Mouse (Mus musculus) G1E (cell line): ENCODE measurements at regions not wholly inside any gene's neighbourhood (a gene's known extent, or its start where the extent isn't known, plus 50 kb on each side); places are given as distances from the start of the nearest gene placed in this dataset.

ENCODE experiments used
- ATAC-seq: 2 replicates; pipeline ENCODE4 v1.8.0; 2016; ENCODE audit warnings: mild to moderate bottlenecking; ENCODE audit not compliant: insufficient number of reproducible peaks, poor library complexity, low FRiP score, severe bottlenecking; ENCODE audit errors: extremely low read depth
- DNase-seq: peaks from one replicate; pipeline ENCODE4 v3.0.0; 2012; ENCODE audit warnings: low spot score
- H3K27me3 ChIP-seq: 2 replicates; pipeline ENCODE4 v1.6.1; 2012; ENCODE audit warnings: mild to moderate bottlenecking, low read length, inconsistent platforms; ENCODE audit not compliant: insufficient read depth
- H3K36me3 ChIP-seq: replicated peaks from 2 replicates; pipeline ENCODE3; 2012; ENCODE audit warnings: mild to moderate bottlenecking, inconsistent platforms
- H3K4me1 ChIP-seq: 2 replicates; pipeline ENCODE4 v1.6.1; 2012; ENCODE audit warnings: low read depth, low read length, inconsistent platforms, mixed read lengths; ENCODE audit not compliant: insufficient read depth
- H3K4me3 ChIP-seq: 2 replicates; pipeline ENCODE4 v1.5.1; 2012; ENCODE audit warnings: low read depth, mild to moderate bottlenecking, inconsistent platforms, low read length, moderate library complexity, mixed read lengths
- H3K9me3 ChIP-seq: replicated peaks from 2 replicates; pipeline ENCODE4 v1.6.1; 2012; ENCODE audit warnings: inconsistent platforms
- CTCF ChIP-seq: IDR thresholded peaks from 2 replicates; pipeline ENCODE4 v1.5.1; 2012; ENCODE audit warnings: low read depth, low read length, inconsistent platforms, mixed read lengths
- GATA1 ChIP-seq: IDR thresholded peaks from 2 replicates; pipeline ENCODE4 v1.6.1; 2012; ENCODE audit warnings: borderline replicate concordance, low read length, inconsistent platforms, mixed read lengths
- GATA2 ChIP-seq: IDR thresholded peaks from 2 replicates; pipeline ENCODE4 v1.6.1; 2012; ENCODE audit warnings: low read depth, low read length, inconsistent platforms, borderline replicate concordance
- POLR2AphosphoS5 ChIP-seq: IDR thresholded peaks from 2 replicates; pipeline ENCODE4 v1.6.1; 2012; ENCODE audit warnings: low read depth, low read length, inconsistent platforms; ENCODE audit not compliant: insufficient replicate concordance
- TAL1 ChIP-seq: conservative IDR thresholded peaks from 2 replicates; pipeline ENCODE4 v1.6.1; 2012; ENCODE audit warnings: low read depth, low read length, inconsistent platforms, mixed read lengths

DNA sequence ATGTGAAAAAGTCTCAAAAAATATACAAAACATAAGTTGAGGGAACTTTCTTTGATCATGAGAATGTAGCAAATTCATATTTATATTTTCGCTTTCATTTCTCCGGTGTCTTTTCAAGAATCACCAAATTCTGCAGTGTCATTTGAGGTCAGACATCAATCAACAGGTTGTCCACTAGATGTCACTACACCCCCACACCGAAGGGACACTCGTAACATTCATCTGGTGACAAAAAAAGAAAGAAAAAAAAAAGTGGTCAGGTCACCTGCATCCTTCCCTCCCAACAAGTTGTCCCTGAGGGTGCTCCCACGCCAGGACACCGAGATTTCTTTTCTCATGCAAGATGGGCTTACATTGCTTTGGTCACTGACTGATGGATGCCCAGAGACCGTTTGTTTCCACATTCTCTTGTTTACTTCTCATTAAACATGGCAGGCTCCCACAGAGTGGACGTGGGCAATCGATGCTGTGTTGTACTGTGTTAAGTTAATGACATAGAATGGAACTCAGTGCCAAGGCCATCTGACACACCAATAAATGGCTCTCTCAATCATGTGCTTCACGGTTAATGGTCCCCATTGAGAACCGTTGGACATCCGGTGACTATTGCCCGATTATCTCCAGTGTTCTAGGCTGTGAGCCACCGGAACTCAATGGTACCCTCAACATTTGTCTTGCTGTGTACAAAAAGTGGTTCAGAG, 199.1 kb upstream of the Gadl1 start:
- H3K4me3 ChIP-seq = no peak overlapping the region
- ATAC-seq (no peak), DNase-seq (no peak)
- TF ChIP-seq GATA2 (no peak), TAL1 (no peak), CTCF (no peak), GATA1 (no peak), POLR2AphosphoS5 (no peak)
- H3K4me1 ChIP-seq = no peaks in the 10 kb centered on the region
- peaks cover 61% of the 10 kb centered on the region for H3K9me3 ChIP-seq
- no peaks in the 10 kb centered on the region for H3K27me3 ChIP-seq
- no peaks in the 10 kb centered on the region for H3K36me3 ChIP-seq

DNA sequence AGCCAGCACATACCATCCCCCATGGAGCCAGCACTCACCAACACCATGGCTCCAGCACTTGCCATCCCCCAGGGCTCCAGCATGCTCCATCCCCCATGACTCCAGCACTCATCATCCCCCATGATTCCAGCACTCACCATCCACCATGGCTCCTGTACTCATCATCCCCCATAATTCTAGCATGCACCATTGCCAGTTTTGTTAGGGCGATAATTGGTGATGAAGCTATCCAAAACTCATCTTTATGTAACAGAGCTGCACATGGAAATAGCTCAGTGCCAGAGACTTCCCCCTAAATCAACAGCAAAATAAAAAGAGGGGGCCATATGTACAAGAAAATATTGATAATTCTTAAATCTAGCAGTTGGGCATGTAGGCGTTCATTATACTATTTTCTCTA, 188.9 kb upstream of the Gadl1 start:
- Histone ChIP-seq H3K9me3 (peaks cover 55% of the 10 kb centered on the region), H3K27me3 (no peaks in the 10 kb centered on the region), H3K4me1 (no peaks in the 10 kb centered on the region), H3K4me3 (no peak overlapping the region), H3K36me3 (no peaks in the 10 kb centered on the region)
- TF ChIP-seq TAL1 (no peak), GATA1 (no peak), POLR2AphosphoS5 (no peak)
- ATAC-seq = no peak
- DNase-seq = no peak

DNA sequence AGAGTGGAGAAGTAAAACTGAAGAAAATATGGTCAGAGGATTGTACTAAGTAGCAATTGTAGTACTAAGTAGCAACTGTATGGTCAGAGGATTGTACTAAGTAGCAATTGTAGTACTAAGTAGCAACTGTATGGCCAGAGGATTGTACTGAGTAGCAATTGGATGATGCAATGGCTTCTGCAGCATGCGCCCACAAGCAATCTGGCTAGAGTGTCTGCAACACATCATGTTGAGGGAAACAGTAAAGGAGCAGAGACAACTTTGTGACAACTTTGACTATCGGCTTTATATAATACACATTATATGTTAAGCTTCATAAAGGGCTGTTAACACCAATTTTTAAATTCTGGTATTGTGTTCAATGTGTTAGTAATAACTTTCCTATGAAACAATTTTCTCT, 188.4 kb upstream of the Gadl1 start:
- Histone ChIP-seq H3K4me3 (no peak overlapping the region), H3K27me3 (no peaks in the 10 kb centered on the region), H3K4me1 (no peaks in the 10 kb centered on the region), H3K36me3 (no peaks in the 10 kb centered on the region), H3K9me3 (peaks cover 58% of the 10 kb centered on the region)
- no peak for TF ChIP-seq POLR2AphosphoS5
- no peak for TF ChIP-seq GATA1
- no peak for TF ChIP-seq TAL1
- TF ChIP-seq GATA2 = no peak
- TF ChIP-seq CTCF = no peak
- no peak for ATAC-seq
- DNase-seq = no peak

- Histone ChIP-seq H3K4me1 (no peaks in the 10 kb centered on the region), H3K9me3 (peaks cover 49% of the 10 kb centered on the region), H3K4me3 (no peak overlapping the region), H3K36me3 (no peaks in the 10 kb centered on the region), H3K27me3 (no peaks in the 10 kb centered on the region)
- DNase-seq (no peak), ATAC-seq (no peak)
- TF ChIP-seq GATA2 = no peak
- TF ChIP-seq TAL1 = no peak
- no peak for TF ChIP-seq GATA1
- no peak for TF ChIP-seq CTCF
- no peak for TF ChIP-seq POLR2AphosphoS5
These were observed 185.2 kb upstream of the Gadl1 start for GRCm38 (mm10) chr9:115724063-115724462.

DNA sequence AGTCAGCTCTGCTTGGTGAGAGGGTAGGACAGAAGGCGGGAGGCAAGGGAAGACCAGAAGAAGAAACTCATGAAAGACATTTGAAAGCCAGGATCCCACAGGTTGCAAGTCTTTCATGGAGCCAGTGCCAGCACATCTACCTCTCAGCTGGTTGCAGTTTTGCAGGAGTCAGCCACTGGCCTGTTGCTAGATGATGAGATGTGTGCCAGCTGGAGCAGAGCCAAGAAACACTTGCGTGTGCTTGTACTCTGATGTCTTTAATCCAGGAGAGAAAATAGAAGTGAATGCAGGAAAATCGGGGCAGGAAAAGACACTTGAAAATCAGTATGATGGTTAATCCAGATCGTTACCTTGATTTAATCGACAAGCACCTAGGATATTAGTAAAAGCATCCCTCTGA, 181.9 kb upstream of the Gadl1 start:
- Histone ChIP-seq H3K27me3 (no peaks in the 10 kb centered on the region), H3K36me3 (no peaks in the 10 kb centered on the region), H3K4me1 (no peaks in the 10 kb centered on the region), H3K4me3 (no peak overlapping the region), H3K9me3 (peaks cover 52% of the 10 kb centered on the region)
- DNase-seq (no peak), ATAC-seq (no peak)
- TF ChIP-seq POLR2AphosphoS5 (no peak), TAL1 (no peak), GATA1 (no peak), GATA2 (no peak), CTCF (no peak)

DNA sequence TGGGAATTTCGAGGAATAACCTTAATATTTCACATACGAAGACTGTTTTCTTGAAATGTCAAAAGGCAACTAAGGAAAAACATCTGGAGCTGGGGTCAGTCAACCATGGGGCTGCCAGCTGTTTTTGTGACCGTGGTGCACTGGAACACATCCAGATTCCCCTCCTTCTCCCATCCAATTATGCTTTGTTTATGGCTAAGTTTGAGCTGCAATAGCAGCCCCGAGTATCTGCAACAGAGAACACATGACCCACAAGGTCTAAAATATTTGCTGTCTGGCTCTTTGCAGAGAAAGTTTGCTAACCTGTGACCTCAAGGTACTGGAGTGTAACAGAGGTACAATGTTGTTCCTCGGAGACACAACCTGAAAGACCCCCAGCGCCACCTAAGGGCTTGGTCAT, 177.7 kb upstream of the Gadl1 start:
- H3K36me3 ChIP-seq = no peaks in the 10 kb centered on the region
- no peaks in the 10 kb centered on the region for H3K4me1 ChIP-seq
- TF ChIP-seq POLR2AphosphoS5 (no peak), CTCF (no peak), GATA2 (no peak), GATA1 (no peak), TAL1 (no peak)
- H3K27me3 ChIP-seq = no peaks in the 10 kb centered on the region
- ATAC-seq (no peak), DNase-seq (no peak)
- peaks cover 53% of the 10 kb centered on the region for H3K9me3 ChIP-seq
- no peak overlapping the region for H3K4me3 ChIP-seq

DNA sequence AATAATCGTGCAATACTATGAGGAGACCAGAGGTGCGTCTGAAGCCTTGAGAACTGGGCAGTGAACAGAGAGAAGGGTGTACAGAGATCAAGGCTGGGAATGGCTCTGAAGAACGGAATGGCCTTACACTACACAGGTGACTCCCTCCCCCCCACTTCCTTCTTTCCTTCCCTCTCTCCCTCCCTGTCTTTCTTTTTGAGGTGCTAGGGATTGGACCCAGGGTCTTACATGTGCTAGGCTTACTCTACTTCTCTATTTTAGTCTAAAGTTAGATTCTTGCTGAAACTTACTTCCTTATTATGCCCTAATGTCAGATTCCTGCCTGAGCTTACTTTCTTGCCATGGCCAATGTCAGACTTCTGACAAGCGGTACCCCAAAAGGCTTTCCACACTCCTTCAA, 176.2 kb upstream of the Gadl1 start:
- peaks cover 59% of the 10 kb centered on the region for H3K9me3 ChIP-seq
- H3K4me1 ChIP-seq = no peaks in the 10 kb centered on the region
- no peaks in the 10 kb centered on the region for H3K36me3 ChIP-seq
- no peak for ATAC-seq
- no peak overlapping the region for H3K4me3 ChIP-seq
- no peak for DNase-seq
- no peaks in the 10 kb centered on the region for H3K27me3 ChIP-seq
- TF ChIP-seq CTCF = no peak
- TF ChIP-seq GATA2 = no peak
- TF ChIP-seq GATA1 = no peak
- no peak for TF ChIP-seq POLR2AphosphoS5
